Mouse (Mus musculus) stomach, embryonic 16.5 days (tissue): ENCODE data around the gene Mdm2. TPM values are rescaled to one million over a fixed set of nuclear protein-coding genes. Genes with fewer than 3 reads are reported as not detected.

ENCODE experiments used
- ATAC-seq: fragments of 200-750 bp; cut with Nextera tagmentation; 2 replicates; pipeline ENCODE4 v1.8.0; 2017; ENCODE audit warnings: moderate number of reproducible peaks, moderate TSS enrichment; ENCODE audit not compliant: insufficient read depth, low FRiP score
- H3K27ac ChIP-seq: fragments of 300-500 bp; sonication (generic); 2 replicates; pipeline ENCODE4 v1.5.1; 2014; ENCODE audit warnings: low read length
- H3K27me3 ChIP-seq: fragments of 300-500 bp; sonication (generic); 2 replicates; pipeline ENCODE4 v1.6.1; 2014; ENCODE audit warnings: low read length, control low read depth, mixed read lengths; ENCODE audit not compliant: control insufficient read depth, insufficient read depth
- H3K36me3 ChIP-seq: fragments of 300-500 bp; sonication (generic); 2 replicates; pipeline ENCODE4 v1.6.1; 2014; ENCODE audit warnings: low read length; ENCODE audit not compliant: control insufficient read depth, insufficient read depth
- H3K4me1 ChIP-seq: fragments of 300-500 bp; sonication (generic); 2 replicates; pipeline ENCODE4 v1.6.1; 2014; ENCODE audit warnings: low read length, control low read depth, mixed read lengths; ENCODE audit not compliant: control insufficient read depth, insufficient read depth
- H3K4me2 ChIP-seq: fragments of 300-500 bp; sonication (generic); 2 replicates; pipeline ENCODE4 v1.6.1; 2014; ENCODE audit warnings: low read depth, low read length, mixed read lengths
- H3K4me3 ChIP-seq: fragments of 300-500 bp; sonication (generic); replicated peaks from 2 replicates; pipeline ENCODE4 v1.5.1; 2014; ENCODE audit warnings: mild to moderate bottlenecking, low read length
- H3K9ac ChIP-seq: fragments of 300-500 bp; sonication (generic); 2 replicates; pipeline ENCODE4 v1.6.1; 2014; ENCODE audit warnings: low read length
- H3K9me3 ChIP-seq: fragments of 300-500 bp; sonication (generic); replicated peaks from 2 replicates; pipeline ENCODE4 v1.6.1; 2016; ENCODE audit warnings: low read length, control low read depth; ENCODE audit not compliant: control insufficient read depth
- WGBS: fragments of 180-500 bp; shearing (Covaris S2); extraction: QIAGEN DNeasy Blood & Tissue Kit; methylation state at CpG from one replicate; pipeline ENCODE4 v1.1.7; 2014; 5-methylcytosine and 5-hydroxymethylcytosine counted together
- polyA plus RNA-seq: library from polyadenylated mRNA; unstranded; fragments of >200 nt; fragmentation: Nextera tagmentation; extraction: Ambion mirVana; gene quantifications from 2 replicates; pipeline ENCODE4 v1.2.1, GENCODE M21; 2015

Gene Mdm2
- polyA plus RNA-seq, 1 experiment from 2014 or later, result 39.9 TPM

DNA sequence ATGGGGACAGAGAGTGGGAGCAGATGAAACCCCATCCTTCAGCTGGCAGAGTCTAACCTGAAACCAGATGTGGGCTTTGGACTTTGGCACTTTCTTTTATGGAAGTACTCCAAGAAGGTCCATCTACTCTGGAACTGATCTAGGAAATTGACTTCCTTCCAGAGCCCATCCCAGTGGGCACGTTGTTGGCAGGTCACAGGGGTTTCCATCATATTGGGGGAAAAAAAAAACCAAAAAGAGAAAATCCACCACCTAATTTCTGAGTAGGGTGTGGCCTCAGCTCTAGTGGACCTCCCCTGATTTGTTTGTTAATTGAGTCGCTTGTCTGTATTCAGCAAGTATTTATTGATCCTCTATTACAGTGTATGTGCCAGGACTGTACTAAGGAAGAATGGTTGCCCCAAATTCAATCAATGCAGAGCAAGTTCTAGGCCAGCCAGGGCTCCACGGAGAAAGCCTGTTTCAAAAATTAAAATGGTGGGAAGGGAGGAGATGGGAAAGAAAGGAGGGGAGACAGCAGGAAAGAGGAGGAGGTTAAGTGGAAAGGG, 55.9 kb downstream of the Mdm2 start:
- no peak overlapping the region for H3K4me2 ChIP-seq
- no peaks in the 10 kb centered on the region for H3K4me1 ChIP-seq
- H3K9me3 ChIP-seq, result no peaks in the 10 kb centered on the region
- no peak overlapping the region for H3K27ac ChIP-seq
- H3K4me3 ChIP-seq, result no peak overlapping the region
- no peaks in the 10 kb centered on the region for H3K36me3 ChIP-seq
- 78% methylated on average over 3 of the region's 3 CpGs for WGBS
- no peak for ATAC-seq
- no peaks in the 10 kb centered on the region for H3K27me3 ChIP-seq
- no peak overlapping the region for H3K9ac ChIP-seq

DNA sequence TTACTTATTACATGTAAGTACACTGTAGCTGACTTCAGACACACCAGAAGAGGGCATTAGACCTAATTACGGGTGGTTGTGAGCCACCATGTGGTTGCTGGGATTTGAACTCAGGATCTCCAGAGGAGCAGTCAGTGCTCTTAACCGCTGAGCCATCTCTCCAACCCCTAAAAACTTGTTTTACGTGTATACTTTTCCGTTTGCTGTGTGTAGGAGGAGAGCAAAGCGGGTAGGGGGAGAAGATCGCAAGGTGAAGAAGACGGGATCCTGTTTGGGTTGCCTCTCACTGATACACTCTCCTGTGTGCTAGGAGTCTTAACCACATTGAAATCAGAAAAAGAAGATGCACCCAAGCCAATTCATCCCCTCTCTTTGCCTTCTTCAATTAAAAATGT, 56.8 kb downstream of the Mdm2 start:
- WGBS, result 94% methylated on average over 7 of the region's 7 CpGs
- Histone ChIP-seq H3K4me1 (no peaks in the 10 kb centered on the region), H3K9me3 (no peaks in the 10 kb centered on the region), H3K4me3 (no peak overlapping the region), H3K27me3 (no peaks in the 10 kb centered on the region), H3K4me2 (no peak overlapping the region), H3K27ac (no peak overlapping the region), H3K36me3 (no peaks in the 10 kb centered on the region), H3K9ac (no peak overlapping the region)
- ATAC-seq, result no peak

DNA sequence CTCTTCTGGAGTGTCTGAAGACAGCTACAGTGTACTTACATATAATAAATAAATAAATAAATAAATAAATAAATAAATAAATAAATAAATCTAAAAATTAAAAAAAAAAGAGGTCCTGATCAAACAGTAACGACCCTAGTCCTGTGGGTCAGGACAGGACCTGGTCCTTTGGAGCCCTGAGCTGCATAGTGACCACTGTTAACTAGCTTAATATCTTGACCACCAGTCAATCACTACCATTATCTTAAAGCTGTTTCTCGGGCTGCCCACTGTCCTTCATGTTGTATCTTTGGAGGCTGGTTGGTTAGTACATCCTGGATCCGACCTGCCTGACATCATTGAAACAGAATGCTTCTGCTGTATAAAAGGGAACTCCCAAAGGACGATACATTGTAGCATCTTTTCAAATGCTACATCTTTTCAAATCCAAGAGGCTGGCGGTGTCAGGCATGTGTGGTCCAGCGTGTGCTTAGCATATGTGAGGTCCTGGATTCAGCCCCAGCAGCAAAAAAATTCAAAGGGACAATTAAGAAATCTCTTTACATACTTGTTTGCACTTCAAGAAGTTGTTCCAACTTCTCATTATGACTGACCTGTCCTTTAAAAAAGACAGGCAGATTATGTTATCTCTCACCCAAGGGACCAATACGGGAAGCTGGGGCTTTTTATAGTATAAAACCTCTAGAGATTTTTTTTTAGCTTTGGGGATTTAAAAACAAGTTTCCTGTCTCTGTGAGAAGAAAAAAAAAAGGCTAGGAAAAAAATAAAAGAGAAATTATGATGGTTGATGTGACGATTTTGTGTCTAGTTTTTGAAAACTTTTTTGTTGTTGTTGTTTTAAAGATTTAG, 57.4 kb downstream of the Mdm2 start:
- Histone ChIP-seq H3K9me3 (no peaks in the 10 kb centered on the region), H3K4me1 (no peaks in the 10 kb centered on the region), H3K4me2 (no peak overlapping the region), H3K9ac (no peak overlapping the region), H3K27ac (no peak overlapping the region), H3K4me3 (no peak overlapping the region), H3K36me3 (no peaks in the 10 kb centered on the region), H3K27me3 (no peaks in the 10 kb centered on the region)
- no peak for ATAC-seq
- WGBS, result 84% methylated on average over 8 of the region's 8 CpGs

DNA sequence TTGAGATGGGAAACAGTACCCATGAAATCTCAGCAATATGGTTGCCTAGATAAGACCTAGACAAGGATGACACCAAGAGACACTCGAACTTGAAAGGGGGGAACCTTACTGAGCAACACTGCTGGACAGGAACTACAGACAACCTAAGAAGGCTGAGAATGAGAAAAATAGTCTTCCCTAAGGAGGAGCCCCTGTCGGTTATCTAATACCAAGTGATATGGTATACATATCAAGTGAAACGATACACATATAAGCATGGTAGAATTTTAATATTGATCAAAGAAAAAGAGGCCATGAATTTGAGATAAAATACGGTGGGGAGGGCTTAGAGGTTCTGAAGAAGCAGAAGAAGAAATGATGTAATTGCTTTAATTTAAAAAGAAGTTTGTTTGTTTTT, 58.2 kb downstream of the Mdm2 start:
- no peak for ATAC-seq
- H3K9ac ChIP-seq, result no peak overlapping the region
- H3K4me2 ChIP-seq, result no peak overlapping the region
- 88% methylated on average over 4 of the region's 4 CpGs for WGBS
- H3K27me3 ChIP-seq, result no peaks in the 10 kb centered on the region
- H3K27ac ChIP-seq, result no peak overlapping the region
- no peaks in the 10 kb centered on the region for H3K4me1 ChIP-seq
- no peak overlapping the region for H3K4me3 ChIP-seq
- H3K9me3 ChIP-seq, result no peaks in the 10 kb centered on the region
- no peaks in the 10 kb centered on the region for H3K36me3 ChIP-seq

DNA sequence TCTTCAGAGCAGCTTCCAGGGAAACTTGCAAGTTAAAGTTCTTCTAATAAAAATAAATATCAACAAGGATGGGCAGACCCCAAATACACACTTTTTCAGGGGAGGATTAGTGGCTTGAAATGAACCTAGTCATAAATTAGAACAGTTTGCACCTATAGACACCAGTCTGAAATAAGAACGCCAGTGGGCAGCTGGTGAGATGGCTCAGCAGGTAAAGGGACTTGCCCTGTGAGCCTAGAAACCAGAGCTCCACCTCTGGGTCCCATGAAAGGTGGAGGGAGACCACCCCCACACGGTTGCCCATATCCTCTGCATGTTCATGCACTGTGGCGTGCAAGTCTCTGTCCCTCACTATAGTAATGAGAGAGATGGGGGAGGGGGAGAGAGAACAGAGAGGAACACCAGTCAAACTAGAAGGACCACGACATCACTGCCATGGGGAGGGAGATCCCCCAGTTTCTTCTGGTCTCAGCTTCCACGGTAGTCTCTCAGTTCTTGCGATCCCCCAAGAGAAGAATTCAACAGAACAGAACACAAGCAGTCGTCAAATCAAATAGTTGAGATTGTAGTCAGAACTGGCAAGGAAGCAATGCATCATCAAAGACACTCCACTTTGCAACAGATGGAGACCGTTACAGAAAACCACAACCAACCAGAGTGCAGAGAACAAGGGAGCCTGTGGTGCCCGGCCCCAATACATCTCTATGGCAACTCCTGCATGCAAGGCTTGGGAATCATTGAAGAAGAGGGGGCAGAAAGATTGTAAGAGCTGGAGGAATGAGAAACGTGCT, 58.8 kb downstream of the Mdm2 start:
- no peak for ATAC-seq

DNA sequence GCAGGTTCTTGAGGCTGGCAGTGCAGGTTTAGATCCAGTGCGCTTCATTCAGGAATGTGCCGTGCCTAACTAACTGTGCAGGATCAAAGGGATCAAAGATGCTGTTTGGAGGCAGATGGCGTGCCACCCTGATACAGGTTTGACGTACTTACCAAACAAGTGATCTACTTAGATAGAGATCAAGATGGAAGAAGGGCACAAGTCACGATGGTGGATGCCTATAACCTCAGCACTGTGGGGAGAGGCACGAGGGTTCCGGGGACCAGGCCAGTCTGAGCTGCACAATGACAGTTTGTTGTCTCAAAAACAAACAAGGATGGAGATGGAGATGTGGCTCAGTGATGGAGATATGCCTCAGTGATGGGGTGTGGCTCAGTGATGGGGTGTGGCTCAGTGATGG, 59.8 kb downstream of the Mdm2 start:
- Histone ChIP-seq H3K36me3 (no peaks in the 10 kb centered on the region), H3K4me2 (no peak overlapping the region), H3K9ac (no peak overlapping the region), H3K27me3 (no peaks in the 10 kb centered on the region), H3K9me3 (no peaks in the 10 kb centered on the region), H3K4me1 (no peaks in the 10 kb centered on the region), H3K4me3 (no peak overlapping the region), H3K27ac (no peak overlapping the region)
- no peak for ATAC-seq
- 75% methylated on average over 7 of the region's 7 CpGs for WGBS

More for the DNA sequence above, 58.8 kb downstream of the Mdm2 start:
- 70% methylated on average over 10 of the region's 10 CpGs for WGBS
- Histone ChIP-seq H3K27me3 (no peaks in the 10 kb centered on the region), H3K9me3 (no peaks in the 10 kb centered on the region), H3K36me3 (no peaks in the 10 kb centered on the region), H3K4me2 (no peak overlapping the region), H3K4me1 (no peaks in the 10 kb centered on the region), H3K27ac (no peak overlapping the region), H3K4me3 (no peak overlapping the region), H3K9ac (no peak overlapping the region)

DNA sequence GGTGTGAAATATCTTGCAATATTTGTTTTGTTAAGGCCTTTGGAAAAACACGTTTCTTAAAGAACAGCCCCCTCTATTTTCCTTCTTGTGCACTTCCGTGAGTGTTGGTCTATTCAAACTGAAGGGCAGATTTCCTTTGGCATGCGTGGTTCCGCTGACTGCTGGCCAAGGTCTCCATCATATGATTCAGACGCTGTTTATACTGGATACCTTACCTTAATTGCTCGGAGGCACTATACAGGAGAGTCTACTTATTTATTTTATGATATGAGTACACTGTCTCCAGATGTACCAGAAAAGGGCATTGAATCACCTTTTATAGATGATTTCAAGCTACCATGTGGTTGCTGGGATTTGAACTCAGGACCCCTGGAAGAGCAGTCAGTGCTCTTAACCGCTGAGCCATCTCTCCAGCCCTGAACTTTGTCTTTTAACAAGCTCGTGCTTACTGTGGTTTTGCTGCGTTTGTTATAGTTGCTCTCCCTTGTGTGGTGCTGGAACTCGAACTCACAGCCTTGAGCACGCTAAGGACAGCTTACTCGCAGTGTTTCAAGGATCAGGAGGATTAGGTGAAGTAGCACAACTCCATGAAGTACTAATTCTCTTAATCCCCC, 60.4 kb downstream of the Mdm2 start:
- no peaks in the 10 kb centered on the region for H3K27me3 ChIP-seq
- WGBS, result 81% methylated on average over 12 of the region's 12 CpGs
- H3K27ac ChIP-seq, result no peak overlapping the region
- H3K4me3 ChIP-seq, result no peak overlapping the region
- no peaks in the 10 kb centered on the region for H3K9me3 ChIP-seq
- H3K36me3 ChIP-seq, result no peaks in the 10 kb centered on the region
- no peak overlapping the region for H3K9ac ChIP-seq
- H3K4me1 ChIP-seq, result no peaks in the 10 kb centered on the region
- H3K4me2 ChIP-seq, result no peak overlapping the region
- no peak for ATAC-seq

DNA sequence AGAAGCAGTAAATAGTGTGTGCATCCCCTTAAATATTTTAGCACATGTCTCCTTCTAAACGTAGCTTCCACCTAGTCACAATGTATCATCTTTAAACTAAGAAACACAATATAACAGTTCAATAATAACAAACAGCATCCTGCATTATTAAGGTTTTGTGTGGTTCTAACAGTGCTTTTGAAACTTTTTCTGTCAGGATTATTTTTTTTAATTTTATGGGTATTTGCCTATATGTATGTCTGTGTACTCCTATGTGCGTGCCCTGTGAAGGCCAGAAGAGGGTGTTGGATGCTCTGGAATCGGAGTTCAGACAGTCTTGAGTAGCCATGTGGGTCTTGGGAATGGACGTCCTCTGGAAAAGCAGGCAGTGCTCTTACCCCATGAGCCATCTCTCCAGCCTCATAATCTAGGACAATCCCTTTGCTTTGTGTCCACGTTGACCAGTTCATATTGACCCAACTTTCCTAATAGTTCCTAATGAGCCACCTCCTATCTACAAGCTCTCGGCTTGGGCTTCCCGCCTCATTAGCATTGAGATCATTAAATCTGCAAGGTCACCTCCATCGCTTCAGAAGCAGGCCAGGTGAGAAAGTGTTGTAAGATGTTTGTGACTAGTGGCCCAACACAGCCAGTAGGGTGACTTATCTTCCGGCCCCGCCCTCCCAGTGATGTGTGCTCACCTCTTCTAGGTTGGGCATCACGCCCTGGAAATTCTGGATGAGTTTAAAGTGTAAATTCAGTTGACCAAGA, 61.1 kb downstream of the Mdm2 start:
- Histone ChIP-seq H3K4me1 (peaks cover 3% of the 10 kb centered on the region; the same call in 1 of the 2 replicates), H3K27me3 (no peaks in the 10 kb centered on the region), H3K36me3 (no peaks in the 10 kb centered on the region), H3K9me3 (no peaks in the 10 kb centered on the region), H3K4me3 (no peak overlapping the region), H3K4me2 (no peak overlapping the region), H3K9ac (no peak overlapping the region), H3K27ac (no peak overlapping the region)
- no peak for ATAC-seq
- WGBS, result 82% methylated on average over 11 of the region's 11 CpGs
